Mouse (Mus musculus) cerebral cortex, adult 2 months (tissue): Measurements from ENCODE around the gene Nudt5.

Experiments
- WGBS: fragments of 180-500 bp; shearing (Covaris S2); methylation state at CpG from one replicate; pipeline ENCODE4 v1.1.7; 2018; 5-methylcytosine and 5-hydroxymethylcytosine counted together

Nudt5 gene

DNA sequence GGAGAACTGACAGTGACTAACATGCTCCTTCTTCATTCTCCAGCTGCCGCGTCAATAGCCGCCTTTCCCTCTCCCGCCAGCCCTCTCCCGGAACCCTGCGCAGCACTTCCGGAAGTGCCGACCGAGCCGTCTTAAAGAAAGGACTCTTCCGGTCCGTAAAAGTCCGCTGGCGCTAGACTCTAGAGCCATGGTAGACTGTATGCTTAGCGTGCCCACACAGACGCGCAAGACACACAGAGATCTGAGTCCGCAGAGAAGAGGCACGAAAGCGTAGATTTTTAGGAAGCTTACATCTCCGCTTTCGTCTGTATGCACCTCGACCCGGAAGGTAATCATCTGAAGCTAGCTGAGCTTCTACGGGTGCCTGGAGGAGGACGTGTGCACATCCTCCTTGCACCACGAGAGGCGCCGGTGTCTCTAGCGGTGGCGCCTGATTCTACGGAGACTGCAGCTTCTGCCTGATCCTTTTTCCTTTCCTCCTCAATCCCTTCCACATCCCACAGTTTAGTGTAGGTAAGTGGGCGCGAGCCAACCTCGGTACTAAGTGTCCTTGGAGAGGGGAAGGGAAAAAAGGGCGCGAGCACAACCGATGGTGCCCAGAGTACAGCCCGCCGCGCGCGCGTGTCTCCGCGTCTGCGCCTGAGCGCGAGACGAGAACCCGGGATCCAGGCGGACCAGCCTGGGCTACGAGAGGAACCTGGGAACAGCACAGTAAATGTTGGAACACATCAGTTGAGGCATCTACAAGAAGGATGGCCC lies at the start of gene Nudt5, which contains the start of gene Cdc123:
Gene Nudt5, plus strand, starts transcription at position 147 of the 759 bp plus-strand sequence.
Gene Cdc123, minus strand, starts transcription at position 292 of the 759 bp plus-strand sequence.
- WGBS = under 1% methylated on average over 53 of the region's 53 CpGs

GRCm38 (mm10) chr2:5797816-5798672 lies 46.8 kb upstream of the Nudt5 start:
- 93% methylated on average over 11 of the region's 11 CpGs for WGBS

- 65% methylated on average over 9 of the region's 9 CpGs for WGBS
Measured at GRCm38 (mm10) chr2:5801182-5801640, 43.6 kb upstream of the Nudt5 start.

DNA sequence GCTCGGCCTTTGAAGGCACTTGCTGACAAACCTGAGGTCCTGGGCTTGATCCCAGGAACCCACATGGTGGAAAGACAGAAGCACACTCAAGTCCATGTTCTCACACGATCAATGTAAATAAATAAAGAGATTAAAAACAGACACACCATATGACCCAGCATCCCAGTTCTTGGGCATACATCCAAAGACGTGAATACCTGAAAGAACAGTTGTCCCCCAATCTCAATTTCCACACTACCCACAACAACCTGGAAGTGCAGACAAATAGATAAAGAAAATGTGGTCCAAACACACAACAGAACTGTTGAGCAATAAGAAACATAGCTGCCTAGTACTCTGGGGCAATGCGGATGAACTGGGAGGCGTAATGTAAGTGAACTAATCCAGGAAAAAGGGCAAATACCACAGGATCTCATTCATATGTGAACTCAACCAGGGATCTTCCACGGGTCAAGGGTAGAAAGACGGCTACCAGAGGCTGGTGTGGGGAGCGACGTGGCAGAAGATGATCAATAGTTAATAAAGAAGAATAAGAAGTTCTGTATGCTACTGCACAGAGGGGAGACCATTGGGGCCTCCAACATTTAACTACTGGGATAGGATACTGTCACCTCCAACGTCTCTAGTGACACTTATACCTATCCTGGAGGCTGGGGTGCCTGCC lies 42.8 kb upstream of the Nudt5 start:
- 93% methylated on average over 10 of the region's 10 CpGs for WGBS

DNA sequence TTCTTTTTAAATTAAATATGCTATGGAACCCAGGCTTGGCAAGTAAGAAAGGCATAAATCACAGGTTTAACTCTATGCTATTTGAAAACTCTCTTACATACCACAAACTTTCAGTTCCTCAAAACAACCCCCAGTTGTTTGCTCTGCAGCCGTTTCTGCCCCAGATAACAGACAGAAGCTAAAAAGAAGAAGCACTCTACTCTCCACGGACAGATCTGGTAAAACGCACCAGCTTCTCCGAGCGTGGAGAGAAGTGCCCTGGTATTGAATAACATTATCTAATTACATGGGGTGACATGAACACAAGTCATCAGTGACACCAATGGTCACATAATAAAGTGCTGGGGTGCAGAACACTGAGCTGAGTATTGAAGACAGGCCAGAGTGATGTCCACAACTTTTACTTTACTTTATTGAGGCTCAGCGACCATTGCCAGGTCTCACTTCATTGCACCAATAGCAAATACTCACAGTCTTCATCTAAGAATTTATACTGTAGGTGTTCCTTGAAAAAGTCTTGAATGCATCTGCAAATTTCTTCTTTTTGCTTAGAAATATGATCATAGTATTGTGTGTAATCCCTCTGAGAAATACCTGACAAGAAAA lies 40.3 kb upstream of the Nudt5 start:
- WGBS = 86% methylated on average over 6 of the region's 6 CpGs

DNA sequence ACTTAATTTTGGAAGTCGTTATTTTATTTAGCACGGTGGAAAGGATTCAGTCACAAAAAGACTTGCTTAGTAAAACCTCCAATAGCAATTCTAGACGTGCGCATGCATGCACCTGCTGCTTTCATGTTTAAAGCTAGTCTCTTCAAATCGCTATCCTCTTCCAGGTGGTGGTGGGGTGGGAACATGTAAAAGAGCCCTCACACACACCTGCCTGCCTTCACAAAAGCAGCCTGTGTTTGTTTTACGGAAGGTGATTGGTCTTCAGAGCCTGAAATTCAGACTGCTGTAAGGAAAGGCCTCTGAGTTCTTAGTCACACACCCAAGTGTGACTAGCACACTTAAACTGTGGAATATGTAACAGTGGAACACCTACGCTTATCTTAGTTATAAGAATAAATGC lies 39.6 kb upstream of the Nudt5 start:
- WGBS = 82% methylated on average over 7 of the region's 7 CpGs

- 83% methylated on average over 3 of the region's 3 CpGs for WGBS
Measured at GRCm38 (mm10) chr2:5806201-5806600, 38.6 kb upstream of the Nudt5 start.

- 95% methylated on average over 5 of the region's 5 CpGs for WGBS
Measured at GRCm38 (mm10) chr2:5810036-5810718, 34.6 kb upstream of the Nudt5 start.

DNA sequence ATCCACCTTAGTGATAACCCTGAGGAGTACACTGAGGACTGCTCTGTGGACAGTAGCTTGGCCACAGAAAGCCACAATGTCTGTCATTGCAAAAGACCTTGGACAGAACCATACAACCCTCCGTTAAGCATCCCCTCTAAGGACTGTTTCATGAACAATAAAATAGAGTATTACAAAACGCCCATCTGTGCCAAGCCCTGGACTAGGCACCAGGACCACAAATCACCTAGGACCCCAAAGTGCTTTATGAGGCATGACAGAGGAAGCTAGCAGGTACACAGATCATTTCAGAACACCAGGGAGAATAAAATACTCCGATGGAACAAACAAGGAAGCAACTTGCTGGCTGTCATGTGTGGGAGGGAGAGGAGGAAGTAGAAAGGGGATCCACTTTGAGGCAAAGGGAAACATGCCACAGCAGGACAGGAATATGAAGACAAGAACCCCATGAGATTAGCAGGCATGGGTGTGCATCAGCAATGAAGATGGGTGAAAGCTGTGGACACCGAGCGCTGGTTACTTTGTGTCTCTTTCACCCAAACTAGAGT lies 33.5 kb upstream of the Nudt5 start:
- 83% methylated on average over 5 of the region's 5 CpGs for WGBS

DNA sequence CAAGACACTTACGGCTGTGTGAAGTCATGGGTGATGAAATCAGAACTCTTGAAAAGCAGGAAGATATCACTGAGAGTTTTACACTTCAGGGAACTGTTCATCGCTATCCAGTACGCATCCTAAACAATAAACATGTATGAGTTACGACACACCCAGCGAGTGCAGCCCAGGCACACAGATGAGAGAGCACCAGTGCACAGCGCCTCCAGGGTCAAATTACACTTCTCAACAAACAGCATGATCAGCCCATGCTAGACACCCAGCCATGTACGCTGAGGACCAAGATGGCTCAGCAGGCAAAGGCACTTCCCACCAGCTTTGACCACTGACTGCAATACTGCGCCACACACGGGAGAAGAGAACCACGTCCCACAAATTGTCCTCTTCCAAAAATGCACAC lies 23.6 kb upstream of the Nudt5 start:
- WGBS = 96% methylated on average over 10 of the region's 10 CpGs

- 94% methylated on average over 6 of the region's 6 CpGs for WGBS
Measured at GRCm38 (mm10) chr2:5822449-5822848, 22.4 kb upstream of the Nudt5 start.

DNA sequence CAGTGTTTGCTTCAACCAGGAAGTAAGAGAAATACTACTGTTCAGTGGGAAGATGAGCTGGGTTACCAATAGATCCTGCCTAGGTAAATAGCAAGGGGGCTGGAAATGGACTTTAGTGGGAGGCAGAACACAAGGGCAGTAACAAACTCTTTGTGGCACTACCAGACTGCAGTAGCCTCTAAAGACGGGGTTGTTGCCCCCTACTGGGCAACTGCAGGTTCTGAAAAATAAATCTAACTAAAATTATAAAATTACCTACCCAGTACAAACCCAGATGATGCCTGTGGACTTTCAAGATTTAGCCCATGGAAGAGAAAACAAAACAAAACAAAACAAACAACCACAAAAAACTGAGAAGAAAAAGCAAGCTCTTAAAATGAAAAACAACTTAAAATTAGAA lies 20.6 kb upstream of the Nudt5 start:
- 3% methylated on average over 1 of the region's 1 CpGs for WGBS

DNA sequence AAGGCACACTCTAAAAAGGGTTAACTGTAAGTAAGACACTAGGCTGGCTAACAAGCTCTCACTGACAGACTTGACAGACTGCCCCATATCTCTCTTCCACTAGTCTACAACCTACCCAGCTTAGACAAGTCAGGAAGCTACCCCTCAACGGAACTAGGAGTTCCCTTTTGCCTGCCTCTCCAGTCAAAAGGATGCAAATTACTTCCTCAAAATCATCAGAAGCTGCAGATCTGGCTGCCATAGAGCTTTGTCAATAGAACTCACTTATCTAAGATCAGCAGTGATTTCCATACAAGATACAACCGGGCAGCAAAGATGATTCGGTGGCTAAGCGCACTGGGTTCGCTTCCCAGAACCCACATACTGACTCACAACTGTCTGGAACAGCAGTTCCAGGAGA lies 20.1 kb upstream of the Nudt5 start:
- WGBS = 75% methylated on average over 5 of the region's 5 CpGs

DNA sequence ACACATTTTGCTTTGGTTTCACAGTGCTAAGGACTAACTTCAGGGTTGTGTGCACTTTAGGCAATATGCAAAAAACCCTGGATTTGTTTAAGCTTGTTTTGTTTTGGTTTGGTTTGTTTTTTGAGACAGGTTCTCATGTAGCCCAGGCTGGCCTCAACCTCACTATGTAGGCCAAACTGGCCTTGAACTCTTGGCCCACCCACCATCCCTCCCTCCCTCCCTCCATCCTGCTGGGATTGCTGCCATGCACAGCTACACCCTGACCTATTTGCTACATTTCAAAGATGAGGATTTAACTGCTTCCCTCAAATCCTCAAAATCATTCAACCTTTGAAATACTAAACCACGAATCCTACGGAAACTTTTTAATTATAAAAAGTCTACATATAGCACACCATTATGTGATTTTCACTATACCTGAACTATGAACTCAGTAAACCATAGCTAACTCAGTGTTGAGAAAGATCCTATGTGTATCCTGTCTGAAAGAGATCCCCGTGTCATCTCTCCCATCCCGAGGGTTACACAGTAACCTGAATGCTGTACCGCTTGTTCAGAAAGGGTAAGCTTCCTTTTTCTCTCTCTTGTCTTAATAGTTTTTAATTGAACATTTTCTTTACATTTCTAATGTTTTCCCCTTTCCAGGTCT lies 19.4 kb upstream of the Nudt5 start:
- WGBS = 95% methylated on average over 5 of the region's 5 CpGs

- 93% methylated on average over 11 of the region's 11 CpGs for WGBS
Measured at GRCm38 (mm10) chr2:5840815-5841214, 4.0 kb upstream of the Nudt5 start.

- WGBS = 3% methylated on average over 23 of the region's 23 CpGs
Measured at GRCm38 (mm10) chr2:5844181-5844872, 492 bp upstream of the Nudt5 start.

DNA sequence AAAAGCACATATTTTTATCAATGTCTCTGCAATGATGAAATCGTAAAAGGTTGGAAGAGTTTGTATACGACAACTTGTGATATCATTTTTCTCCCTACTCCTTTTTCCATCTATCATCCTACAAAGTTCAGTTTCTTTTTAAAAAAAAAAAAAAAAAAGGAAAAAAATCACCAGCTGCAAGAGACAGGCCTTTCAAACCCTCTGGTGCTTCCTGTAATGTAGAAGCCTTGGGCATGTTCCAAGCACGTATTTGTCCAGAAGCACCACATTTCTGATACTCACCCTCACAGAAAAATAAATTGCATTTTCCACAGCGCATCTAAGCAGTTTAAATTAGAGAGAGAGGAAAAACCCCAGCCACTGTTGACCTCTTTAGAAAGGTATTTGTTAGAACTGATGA lies 1.0 kb downstream of the Nudt5 start:
- WGBS = 12% methylated on average over 4 of the region's 4 CpGs

- 91% methylated on average over 9 of the region's 9 CpGs for WGBS
Measured at GRCm38 (mm10) chr2:5851116-5851515, 6.3 kb downstream of the Nudt5 start.

- WGBS = 70% methylated on average over 5 of the region's 5 CpGs
Measured at GRCm38 (mm10) chr2:5851866-5852265, 7.0 kb downstream of the Nudt5 start.

GRCm38 (mm10) chr2:5862834-5863233 lies 18.0 kb downstream of the Nudt5 start, which contains the start of gene Gm13199:
TSS of gene Gm13199 (minus strand) at chr2:5862934.
- WGBS = 84% methylated on average over 3 of the region's 3 CpGs
